Mouse (Mus musculus) lung, postnatal 36 days (tissue): ENCODE results near the gene Lypd4.
A peak's percentile ranks its signal among the peaks of the same experiment; 100 is the strongest.

Experiments used
- DNase-seq: peaks from one replicate; pipeline ENCODE4 v3.0.0; 2022; ENCODE audit warnings: mixed read lengths

Lypd4 gene

GRCm38 (mm10) chr7:24845181-24845580 lies 24.6 kb downstream of the Lypd4 start:
- DNase-seq = no peak

GRCm38 (mm10) chr7:24844144-24844543 lies 25.6 kb downstream of the Lypd4 start:
- DNase-seq = no peak

- no peak for DNase-seq
Observed at GRCm38 (mm10) chr7:24841009-24841408, 28.7 kb downstream of the Lypd4 start.

GRCm38 (mm10) chr7:24840331-24840730 lies 29.4 kb downstream of the Lypd4 start:
- DNase-seq = no peak

GRCm38 (mm10) chr7:24839410-24839808 lies 30.3 kb downstream of the Lypd4 start:
- peak; percentile 3 for DNase-seq

- DNase-seq = peak; percentile 21
Observed at GRCm38 (mm10) chr7:24838732-24839409, 30.9 kb downstream of the Lypd4 start.

- no peak for DNase-seq
Observed at GRCm38 (mm10) chr7:24827181-24827580, 42.6 kb downstream of the Lypd4 start.

- DNase-seq = no peak
Observed at GRCm38 (mm10) chr7:24824452-24824851, 45.3 kb downstream of the Lypd4 start.

- peak; percentile 88 for DNase-seq
Observed at GRCm38 (mm10) chr7:24817502-24817901, 52.2 kb downstream of the Lypd4 start.
